Mouse (Mus musculus) natural killer cell, adult 2 months (primary cell): ENCODE measurements around the gene Uggt2.
A peak's percentile ranks its signal among the peaks of the same experiment; 100 is the strongest.

ENCODE experiments used
- DNase-seq, 2 experiments: peaks; one replicate each; pipeline ENCODE4 v3.0.0; 2022; ENCODE audit warnings: low spot score in 2 of 2

Uggt2 gene

GRCm38 (mm10) chr14:119037076-119037683 lies 62.0 kb downstream of the Uggt2 start:
- DNase-seq: no peak

GRCm38 (mm10) chr14:119027675-119028253 lies 71.5 kb downstream of the Uggt2 start:
- DNase-seq: no peak

GRCm38 (mm10) chr14:119027130-119027529 lies 72.1 kb downstream of the Uggt2 start:
- DNase-seq: peak; percentile 48 to 75

GRCm38 (mm10) chr14:119025889-119026288 lies 73.3 kb downstream of the Uggt2 start:
- peak in 1 of 2 experiments; percentile 16 for DNase-seq

GRCm38 (mm10) chr14:119013549-119013948 lies 85.7 kb downstream of the Uggt2 start:
- DNase-seq: no peak

GRCm38 (mm10) chr14:119012607-119013431 lies 86.4 kb downstream of the Uggt2 start:
- DNase-seq: peak; percentile 7 to 34

- DNase-seq: no peak
Observed at GRCm38 (mm10) chr14:119009531-119009930, 89.7 kb downstream of the Uggt2 start.

GRCm38 (mm10) chr14:119008031-119008590 lies 91.1 kb downstream of the Uggt2 start:
- no peak for DNase-seq

- DNase-seq: peak; percentile 95 to 97
Observed at GRCm38 (mm10) chr14:119007103-119007951, 91.9 kb downstream of the Uggt2 start.

GRCm38 (mm10) chr14:119006441-119007102 lies 92.7 kb downstream of the Uggt2 start:
- no peak for DNase-seq

- DNase-seq: no peak
Observed at GRCm38 (mm10) chr14:119005834-119006233, 93.4 kb downstream of the Uggt2 start.

GRCm38 (mm10) chr14:119003320-119003719 lies 95.9 kb downstream of the Uggt2 start:
- DNase-seq: peak in 1 of 2 experiments; percentile 53

GRCm38 (mm10) chr14:118995226-118995925 lies 103.9 kb downstream of the Uggt2 start:
- DNase-seq: no peak

GRCm38 (mm10) chr14:118987523-118988496 lies 111.4 kb downstream of the Uggt2 start:
- no peak for DNase-seq

- peak; percentile 50 to 73 for DNase-seq
Observed at GRCm38 (mm10) chr14:118986653-118987522, 112.3 kb downstream of the Uggt2 start.

GRCm38 (mm10) chr14:118984161-118984560 lies 115.1 kb downstream of the Uggt2 start:
- no peak for DNase-seq

GRCm38 (mm10) chr14:118983396-118983795 lies 115.8 kb downstream of the Uggt2 start:
- DNase-seq: no peak

- DNase-seq: peak; percentile 7 to 34
Observed at GRCm38 (mm10) chr14:118982429-118983045, 116.7 kb downstream of the Uggt2 start.
